Mouse (Mus musculus) brown adipose tissue, adult 24 weeks (tissue): Measurements from ENCODE around the gene Pla2g4b. TPM values are rescaled to one million over a fixed set of nuclear protein-coding genes. Genes with fewer than 3 reads are reported as not detected.
A peak's percentile ranks its signal among the peaks of the same experiment; 100 is the strongest.

Source experiments
- H3K27ac ChIP-seq: fragments of 200-500 bp; replicated peaks from 2 replicates; pipeline ENCODE4 v1.5.1; 2012; ENCODE audit warnings: low read depth, mild to moderate bottlenecking, low read length
- H3K4me1 ChIP-seq: fragments of 200-500 bp; 2 replicates; pipeline ENCODE4 v1.6.1; 2012; ENCODE audit warnings: low read length, mixed read lengths; ENCODE audit not compliant: control insufficient read depth, insufficient read depth, insufficient read length
- H3K4me3 ChIP-seq: fragments of 200-500 bp; 2 replicates; pipeline ENCODE4 v1.5.1; 2012; ENCODE audit warnings: low read depth, mild to moderate bottlenecking, low read length, moderate library complexity; ENCODE audit not compliant: insufficient read depth
- polyA plus RNA-seq: library from polyadenylated mRNA; stranded (reverse); fragments of >200 nt; gene quantifications from 2 replicates; pipeline ENCODE4 v1.2.4, GENCODE M21; 2012; ENCODE audit not compliant: missing spikeins, insufficient read depth, insufficient read length

Pla2g4b gene
- polyA plus RNA-seq = 0.88 TPM in 1 of 2 replicates, not detected in the other

DNA sequence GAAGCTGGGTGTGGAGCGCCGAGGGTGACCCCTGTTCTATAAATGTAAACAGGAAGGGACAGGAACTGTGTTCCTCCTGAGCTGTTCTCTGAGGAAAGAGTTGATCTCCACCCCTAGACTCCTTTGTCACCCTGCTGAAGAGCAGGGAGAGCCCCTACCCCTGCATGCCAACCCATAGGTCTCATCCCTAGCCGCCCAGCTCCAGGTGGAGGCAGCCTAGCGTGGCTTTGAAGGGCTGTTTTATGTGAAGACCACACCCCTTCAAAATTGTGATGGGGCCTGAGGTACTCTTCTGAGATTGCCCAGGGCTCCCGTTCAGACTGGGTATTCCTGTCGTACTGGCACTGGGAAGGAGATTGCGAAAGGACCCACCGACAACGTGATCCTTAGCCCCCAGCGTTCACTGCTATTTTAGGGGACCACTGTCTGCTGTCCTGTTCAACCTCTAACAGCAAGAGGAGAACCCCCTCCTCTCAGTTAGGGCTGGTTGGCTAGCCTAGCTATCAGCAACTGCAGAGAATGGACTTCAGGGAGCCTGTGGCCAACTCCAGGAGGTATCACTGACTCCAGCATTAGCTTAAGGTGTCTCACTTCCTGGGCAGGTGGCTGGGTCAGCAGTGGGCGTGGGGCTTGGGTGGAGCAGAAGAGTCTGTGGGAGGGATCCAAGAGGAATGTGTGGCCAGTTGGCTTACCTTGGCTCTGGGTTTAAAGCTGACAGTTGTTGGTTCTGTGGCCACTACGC lies at the start of gene Pla2g4b:
Gene Pla2g4b (plus strand): TSS at position 692 of the 742 bp plus-strand sequence.
- no peak within 1 kb of the TSS for H3K4me3 ChIP-seq
- H3K4me1 ChIP-seq = peaks cover 6% of the 10 kb centered on the region
- H3K27ac ChIP-seq = no peak within 1 kb of the TSS

DNA sequence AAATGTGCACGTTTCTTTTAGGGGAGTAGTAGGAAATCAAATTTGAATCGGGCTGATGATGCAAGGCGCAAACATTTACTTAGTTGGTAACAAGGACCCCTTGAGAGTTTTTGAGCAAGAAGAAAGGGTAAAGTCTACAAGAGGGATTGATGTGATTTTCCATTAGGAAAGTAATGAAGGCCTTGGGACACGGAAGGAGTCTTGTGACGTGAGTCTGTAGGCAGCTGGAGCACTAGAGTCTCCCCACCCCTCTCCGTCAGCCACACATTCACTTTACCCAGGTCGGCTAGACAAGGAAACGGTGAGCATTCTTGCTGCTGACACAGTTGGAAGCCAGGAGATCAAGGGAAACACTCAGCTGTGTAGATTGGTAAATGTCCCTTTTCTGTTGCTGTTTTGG lies 47.3 kb upstream of the Pla2g4b start:
- Histone ChIP-seq H3K4me3 (no peak overlapping the region), H3K4me1 (0 out of 2 replicates have a peak, but pooled peaks cover 2% of the 10 kb centered on the region), H3K27ac (no peak overlapping the region)

DNA sequence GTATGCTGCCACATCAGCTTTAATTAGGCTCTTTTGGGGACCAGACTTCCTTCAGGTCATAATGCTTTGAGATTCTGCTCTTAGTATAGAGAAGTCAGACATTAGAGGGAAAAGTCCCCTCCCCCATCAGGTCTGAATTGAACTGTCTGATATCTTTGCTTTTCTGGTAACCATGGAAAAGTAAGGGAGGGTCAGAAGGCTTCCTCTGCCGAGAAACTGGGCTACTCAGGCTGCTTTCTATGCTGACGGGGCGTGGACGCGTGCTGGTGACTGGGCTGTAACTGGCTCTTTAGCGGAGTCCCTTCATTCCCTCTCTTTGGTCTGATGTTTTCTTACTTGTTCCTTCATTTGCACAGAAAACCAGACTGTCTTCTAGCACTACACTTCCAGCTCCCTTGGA lies 46.8 kb upstream of the Pla2g4b start:
- H3K4me3 ChIP-seq = no peak overlapping the region
- no peak overlapping the region for H3K27ac ChIP-seq
- H3K4me1 ChIP-seq = 0 out of 2 replicates have a peak, but pooled peaks cover 2% of the 10 kb centered on the region

DNA sequence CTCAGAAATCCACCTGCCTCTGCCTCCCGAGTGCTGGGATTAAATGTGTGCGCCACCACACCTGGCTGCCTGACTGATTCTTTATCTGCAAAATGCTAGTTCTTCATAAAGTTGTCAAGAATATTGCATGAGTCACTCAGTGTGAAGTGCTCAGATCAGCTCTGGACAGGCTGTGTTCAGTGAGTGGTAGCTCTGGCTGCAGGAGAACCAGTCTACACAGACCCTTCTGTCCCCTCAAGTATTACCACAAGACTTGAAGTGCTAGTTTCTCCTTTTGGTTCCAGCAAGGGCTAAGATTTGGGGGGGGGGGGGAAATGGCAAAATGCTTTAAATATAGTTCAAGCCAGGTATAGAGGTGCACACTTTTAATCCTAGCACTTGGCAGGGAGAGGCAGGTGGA lies 45.8 kb upstream of the Pla2g4b start:
- Histone ChIP-seq H3K4me3 (no peak overlapping the region), H3K4me1 (0 out of 2 replicates have a peak, but pooled peaks cover 2% of the 10 kb centered on the region), H3K27ac (no peak overlapping the region)

DNA sequence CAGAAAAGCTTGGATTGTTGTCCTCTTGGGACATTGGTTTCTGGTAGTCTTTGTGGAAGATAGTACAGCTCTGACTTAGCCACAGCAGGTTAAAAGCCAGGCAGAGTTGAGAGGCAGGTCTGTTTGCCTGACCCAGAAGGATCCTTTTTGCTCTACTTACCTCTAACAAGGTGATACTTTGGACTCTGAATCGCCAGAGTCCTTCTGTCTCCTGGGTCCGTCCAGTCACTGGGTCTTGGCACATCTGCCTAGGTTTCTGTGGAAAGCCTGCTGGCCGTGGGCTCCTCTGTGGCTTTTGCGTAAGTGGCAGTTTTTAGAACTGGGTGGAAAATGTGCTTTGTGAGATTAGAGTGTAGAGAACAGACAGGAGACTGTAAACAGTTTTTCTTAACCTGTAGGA lies 44.3 kb upstream of the Pla2g4b start:
- Histone ChIP-seq H3K4me3 (no peak overlapping the region), H3K4me1 (0 out of 2 replicates have a peak, but pooled peaks cover 2% of the 10 kb centered on the region), H3K27ac (peak overlapping the region; percentile 70)

DNA sequence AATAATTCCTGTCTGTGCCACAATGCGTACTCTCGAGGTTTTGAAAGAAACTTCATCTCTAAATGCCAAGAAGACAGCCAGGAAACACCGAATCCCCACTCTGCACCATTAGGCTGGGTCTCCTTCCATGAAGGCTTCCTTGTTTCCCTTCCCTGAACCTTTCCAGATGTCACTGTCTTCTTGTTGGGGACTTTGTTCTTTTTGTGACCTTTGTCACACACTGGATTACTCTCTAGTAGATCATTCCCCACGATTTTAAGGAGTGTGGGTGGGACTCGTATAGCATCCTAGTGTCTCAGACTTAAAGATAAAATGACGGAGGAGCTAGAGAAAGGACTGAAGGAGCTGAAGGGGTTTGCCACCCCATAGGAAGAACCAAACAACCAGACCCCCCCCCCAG lies 42.3 kb upstream of the Pla2g4b start:
- no peak overlapping the region for H3K27ac ChIP-seq
- peaks cover 7% of the 10 kb centered on the region; the same call in 1 of the 2 replicates for H3K4me1 ChIP-seq
- no peak overlapping the region for H3K4me3 ChIP-seq

DNA sequence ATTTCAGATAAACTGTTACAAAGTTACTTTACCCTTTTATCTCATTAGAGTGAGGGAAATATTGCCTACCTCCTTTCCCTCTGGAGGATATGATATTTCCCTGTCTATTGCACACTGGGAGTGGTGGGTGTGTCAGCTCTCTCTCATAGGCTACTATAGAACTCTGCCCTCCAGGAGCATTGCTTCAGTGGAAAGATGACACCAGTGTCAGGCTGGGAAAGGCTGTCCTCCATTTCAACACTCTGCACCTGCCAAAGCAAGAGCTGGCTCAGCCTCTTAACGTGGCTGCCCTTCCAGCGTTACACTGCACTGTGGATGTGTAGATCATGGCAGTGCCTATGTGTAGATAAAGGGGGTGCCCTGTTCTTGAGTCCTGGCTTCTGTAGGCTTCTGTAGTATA lies 40.9 kb upstream of the Pla2g4b start:
- no peak overlapping the region for H3K27ac ChIP-seq
- H3K4me3 ChIP-seq = no peak overlapping the region
- H3K4me1 ChIP-seq = peaks cover 14% of the 10 kb centered on the region; the same call in 1 of the 2 replicates

DNA sequence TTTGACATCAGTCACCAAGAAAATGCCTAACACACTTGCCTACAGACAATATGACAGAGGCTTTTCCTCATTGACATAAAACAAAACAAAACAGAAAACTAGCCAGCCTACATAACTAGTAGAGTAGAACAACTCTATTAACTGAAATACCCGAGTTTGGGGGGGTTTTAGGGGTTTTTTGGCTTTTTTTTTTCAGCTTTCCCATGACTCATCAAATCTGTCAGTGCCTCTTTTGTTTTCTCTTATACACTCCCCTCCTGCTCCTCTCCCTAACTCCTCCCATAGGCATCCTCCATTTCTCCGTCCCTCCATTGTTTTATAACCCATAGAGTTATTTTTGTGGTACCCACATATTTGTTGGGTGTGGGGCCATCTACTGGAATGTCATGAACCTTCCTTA lies 39.7 kb upstream of the Pla2g4b start:
- no peak overlapping the region for H3K27ac ChIP-seq
- H3K4me1 ChIP-seq = peaks cover 18% of the 10 kb centered on the region; the same call in 1 of the 2 replicates
- H3K4me3 ChIP-seq = no peak overlapping the region

DNA sequence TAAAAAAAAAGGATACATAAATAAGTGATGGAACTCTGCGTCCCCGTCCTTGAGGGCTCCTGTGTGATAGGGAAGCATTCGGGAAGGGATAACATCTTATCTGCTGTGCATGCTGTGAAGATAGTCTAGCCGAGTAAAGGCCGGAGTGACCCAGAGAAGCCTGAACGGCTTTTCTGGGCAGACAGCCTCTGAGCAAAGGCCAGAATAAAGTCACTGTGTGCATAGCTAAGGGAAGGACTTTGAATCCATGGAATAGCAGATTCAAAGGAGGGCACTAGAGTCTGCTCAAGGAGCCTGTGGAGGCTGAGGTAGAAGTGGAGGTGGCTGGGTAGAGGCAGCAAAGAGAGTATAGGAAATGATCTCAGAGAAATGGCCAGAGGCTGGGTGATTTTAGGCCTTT lies 38.4 kb upstream of the Pla2g4b start:
- H3K4me3 ChIP-seq = no peak overlapping the region
- H3K27ac ChIP-seq = peak overlapping the region; percentile 13; the same call in 1 of the 2 replicates
- peaks cover 16% of the 10 kb centered on the region; the same call in 1 of the 2 replicates for H3K4me1 ChIP-seq

DNA sequence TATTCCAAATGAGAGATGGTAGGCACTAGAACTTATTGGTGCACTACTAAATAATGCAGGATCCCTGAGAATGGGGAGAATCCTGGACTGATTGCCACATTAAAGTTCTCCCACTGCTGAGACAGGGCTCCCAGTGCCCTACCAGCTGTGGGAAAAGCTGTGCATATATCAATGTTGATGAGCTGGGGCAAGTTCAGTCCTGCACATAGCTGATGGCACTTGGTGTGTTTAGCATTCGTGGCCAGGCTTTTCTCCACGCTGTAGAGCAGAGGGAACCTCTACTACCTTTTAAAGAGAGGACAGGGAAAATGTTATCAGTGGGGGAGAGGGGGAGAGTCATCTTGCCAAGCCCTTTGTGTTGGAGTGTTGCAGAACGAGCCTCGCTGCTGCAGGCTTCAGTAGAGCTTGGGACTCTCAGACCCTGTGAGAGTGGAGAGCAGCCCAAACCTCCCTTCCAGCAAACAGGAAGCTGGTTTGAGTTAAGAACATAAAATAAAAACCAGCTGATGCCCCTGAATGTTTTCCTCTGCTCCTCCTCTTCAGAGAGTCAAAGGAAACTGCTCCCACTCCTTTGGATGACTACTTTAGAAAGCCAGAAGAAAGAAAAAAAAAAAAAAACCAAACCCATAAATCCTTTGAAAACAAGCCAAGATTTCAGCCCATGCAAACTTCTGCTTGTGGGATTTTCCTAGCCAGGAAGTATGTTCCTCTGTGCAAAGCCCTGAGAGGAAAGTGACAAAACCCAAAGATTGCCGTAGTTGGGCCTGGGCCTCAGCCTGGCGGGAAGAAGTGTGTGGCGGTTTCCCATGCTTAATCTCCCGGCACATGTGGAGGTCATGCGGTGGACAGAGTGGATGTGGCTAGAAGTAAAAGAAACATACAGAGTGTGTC lies 37.6 kb upstream of the Pla2g4b start:
- Histone ChIP-seq H3K4me1 (peaks cover 16% of the 10 kb centered on the region; the same call in 1 of the 2 replicates), H3K4me3 (no peak overlapping the region), H3K27ac (peak overlapping the region; percentile 72)

DNA sequence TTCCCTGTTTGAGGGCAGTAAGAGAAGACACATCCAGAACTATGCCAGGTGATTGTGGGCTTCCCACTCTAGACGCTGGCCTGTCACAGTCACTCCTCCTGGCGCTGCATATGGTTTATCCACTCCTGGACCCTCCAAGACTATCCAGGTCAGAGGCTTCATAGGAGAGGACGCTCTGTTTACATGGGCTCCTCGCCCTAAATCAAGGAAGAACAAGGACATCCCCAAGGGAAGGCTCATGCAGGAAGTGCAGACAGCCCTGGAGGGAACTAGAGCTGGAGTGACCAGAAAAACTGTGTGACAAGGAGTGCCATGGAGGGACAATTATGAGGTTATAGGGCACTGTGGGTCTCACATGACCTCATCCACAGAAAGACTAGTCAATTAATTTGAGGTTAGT lies 35.9 kb upstream of the Pla2g4b start:
- Histone ChIP-seq H3K27ac (0 out of 2 replicates have a peak overlapping the region, but pooled peaks have one; percentile 26), H3K4me1 (peaks cover 19% of the 10 kb centered on the region), H3K4me3 (no peak overlapping the region)

DNA sequence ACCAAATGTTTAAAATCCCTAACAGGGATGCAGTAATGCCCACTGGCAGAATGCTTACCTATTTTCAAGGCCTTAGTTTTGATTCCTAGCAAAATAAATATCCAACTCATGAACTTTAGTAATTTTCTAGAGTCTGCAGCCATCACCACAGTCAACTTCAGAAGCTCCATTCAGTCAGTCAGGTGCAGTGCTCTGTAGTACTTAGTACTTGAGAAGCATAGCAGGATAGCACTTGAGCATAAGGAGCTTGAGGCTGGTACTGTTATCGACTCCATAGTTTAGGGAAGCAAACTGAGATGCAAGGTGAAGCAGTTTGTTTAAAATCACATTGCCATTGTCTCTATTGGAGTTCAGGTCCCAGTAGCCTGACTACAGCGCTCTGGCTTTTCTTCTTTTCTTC lies 33.5 kb upstream of the Pla2g4b start:
- peaks cover 19% of the 10 kb centered on the region for H3K4me1 ChIP-seq
- no peak overlapping the region for H3K4me3 ChIP-seq

DNA sequence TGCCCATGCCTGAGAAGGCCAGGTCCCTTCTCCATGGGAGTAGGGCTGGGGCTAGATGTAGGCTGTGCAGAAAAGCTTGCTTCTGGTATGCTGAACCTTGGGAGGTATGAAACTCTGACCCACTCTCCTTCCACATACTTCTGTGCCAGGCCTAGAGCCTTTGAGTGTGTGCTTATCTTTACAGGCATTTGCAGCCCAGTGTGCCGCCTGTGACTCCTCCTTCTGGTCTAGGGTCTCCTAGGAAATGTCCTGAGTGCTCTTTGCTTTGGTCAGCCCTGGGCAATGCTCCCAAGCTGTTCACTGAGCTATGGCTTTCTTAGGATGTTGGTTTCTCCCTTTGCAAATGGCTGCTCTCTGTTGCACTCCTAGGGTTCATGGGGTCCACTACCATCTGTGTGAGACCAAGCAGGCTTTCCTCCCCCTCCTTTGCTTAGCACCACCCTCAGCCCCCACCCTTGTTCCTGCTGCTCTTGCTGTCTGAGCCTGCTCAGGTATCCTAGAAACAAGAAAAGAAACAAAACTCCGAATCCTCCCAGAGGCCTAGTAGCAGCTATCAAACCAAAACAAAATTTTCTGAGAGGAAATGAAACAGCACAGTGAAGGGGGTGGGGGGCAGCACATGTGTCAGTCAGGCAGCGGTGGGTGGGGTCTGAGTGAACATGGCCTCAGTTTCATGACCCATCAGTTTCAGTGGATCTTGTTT lies 32.2 kb upstream of the Pla2g4b start:
- Histone ChIP-seq H3K4me1 (peaks cover 12% of the 10 kb centered on the region), H3K27ac (no peak overlapping the region), H3K4me3 (no peak overlapping the region)

More for the DNA sequence above, 33.5 kb upstream of the Pla2g4b start:
- no peak overlapping the region for H3K27ac ChIP-seq

DNA sequence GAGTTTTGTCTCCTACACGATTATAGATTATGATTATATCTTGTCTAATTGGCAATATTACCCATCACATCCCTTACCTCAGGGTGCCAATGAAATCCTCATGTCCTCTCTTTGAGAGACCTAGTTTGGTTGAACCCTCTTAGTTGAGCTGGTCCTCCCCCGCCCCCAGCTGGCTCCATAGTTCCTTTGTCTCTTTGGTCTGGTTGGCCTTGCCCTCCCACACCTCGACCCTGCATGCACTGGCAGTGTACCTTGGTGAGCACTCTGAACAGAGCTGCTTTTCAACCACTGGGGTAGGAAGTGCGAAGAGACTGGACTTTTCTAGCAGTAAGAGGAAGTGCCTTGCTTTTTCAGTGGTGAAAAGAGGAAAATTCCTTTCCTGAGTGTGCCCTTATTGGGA lies 31.3 kb upstream of the Pla2g4b start:
- Histone ChIP-seq H3K4me3 (no peak overlapping the region), H3K4me1 (peaks cover 10% of the 10 kb centered on the region), H3K27ac (no peak overlapping the region)

DNA sequence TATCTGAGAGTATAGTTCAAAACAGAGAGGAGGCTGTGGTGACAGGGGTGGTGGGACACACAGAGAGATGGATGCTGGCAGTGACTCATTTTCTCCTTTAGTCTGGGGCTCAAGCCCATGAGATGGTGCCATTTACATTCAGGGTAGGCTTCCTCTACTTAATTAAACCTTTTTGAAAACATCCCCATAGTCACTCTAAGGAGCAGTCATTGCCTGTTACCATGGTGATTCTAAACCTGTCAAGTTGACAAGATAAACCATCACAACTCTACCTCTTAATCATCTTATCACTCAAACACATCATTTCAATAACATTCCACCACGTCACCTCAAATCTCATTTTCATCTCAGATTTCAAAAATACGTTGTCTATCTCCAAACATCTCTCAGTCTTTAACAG lies 29.2 kb upstream of the Pla2g4b start:
- no peak overlapping the region for H3K4me3 ChIP-seq
- no peak overlapping the region for H3K27ac ChIP-seq
- peaks cover 13% of the 10 kb centered on the region for H3K4me1 ChIP-seq
